Mouse (Mus musculus): ENCODE data around the gene Rps6ka6. TPM values are rescaled to one million over a fixed set of nuclear protein-coding genes. Genes with fewer than 3 reads are reported as not detected.

Gene Rps6ka6
- polyA plus RNA-seq (2012; rRNA removed) = 0.53 and 0.95 TPM in 2 replicates

GRCm38 (mm10) chrX:111537859-111538258 is at the start of gene Rps6ka6:
TSS of gene Rps6ka6 (minus strand) at chrX:111537959.
- H3K4me3 ChIP-seq (ENCODE audit: insufficient read depth, low read depth, low read length) = no peak within 1 kb of the TSS
- H3K36me3 ChIP-seq (ENCODE audit: control insufficient read depth, insufficient read depth, low read length) = no peaks in the 10 kb centered on the region
- WGBS = 52% methylated on average over 10 of the region's 10 CpGs
- no peaks in the 10 kb centered on the region for H3K27me3 ChIP-seq (replicated peaks; ENCODE audit: control insufficient read depth, insufficient read depth, low read length)
- no peaks in the 10 kb centered on the region for H3K4me1 ChIP-seq (ENCODE audit: control insufficient read depth, insufficient read depth, low read length)
- no peak for DNase-seq
- H3K27ac ChIP-seq (ENCODE audit: insufficient read depth, low read depth, low read length) = no peak within 1 kb of the TSS
- TF ChIP-seq POLR2A (IDR thresholded peaks at IDR 0.05; ENCODE audit: low read depth, low read length) (no peak), CTCF (conservative IDR thresholded peaks at IDR 0.05; ENCODE audit: insufficient read depth, insufficient read length, low read depth, low read length) (no peak)

GRCm38 (mm10) chrX:111577044-111577443 is 39.3 kb upstream of the Rps6ka6 start:
- TF ChIP-seq POLR2A (IDR thresholded peaks at IDR 0.05; ENCODE audit: low read depth, low read length) (no peak), CTCF (conservative IDR thresholded peaks at IDR 0.05; ENCODE audit: insufficient read depth, insufficient read length, low read depth, low read length) (no peak)
- DNase-seq = no peak

GRCm38 (mm10) chrX:111518206-111518605 is 19.6 kb downstream of the Rps6ka6 start:
- H3K4me3 ChIP-seq (ENCODE audit: insufficient read depth, low read depth, low read length) = no peak overlapping the region
- TF ChIP-seq POLR2A (IDR thresholded peaks at IDR 0.05; ENCODE audit: low read depth, low read length) (no peak), CTCF (conservative IDR thresholded peaks at IDR 0.05; ENCODE audit: insufficient read depth, insufficient read length, low read depth, low read length) (no peak)
- no peaks in the 10 kb centered on the region for H3K36me3 ChIP-seq (ENCODE audit: control insufficient read depth, insufficient read depth, low read length)
- no peaks in the 10 kb centered on the region for H3K4me1 ChIP-seq (ENCODE audit: control insufficient read depth, insufficient read depth, low read length)
- no peak overlapping the region for H3K27ac ChIP-seq (ENCODE audit: insufficient read depth, low read depth, low read length)
- no peaks in the 10 kb centered on the region for H3K27me3 ChIP-seq (replicated peaks; ENCODE audit: control insufficient read depth, insufficient read depth, low read length)
- no peak for DNase-seq
- whole genome bisulfite sequencing = 84% methylated on average over 1 of the region's 1 CpGs

More at GRCm38 (mm10) chrX:111577044-111577443, 39.3 kb upstream of the Rps6ka6 start:
- Histone ChIP-seq H3K36me3 (ENCODE audit: control insufficient read depth, insufficient read depth, low read length) (no peaks in the 10 kb centered on the region), H3K4me1 (ENCODE audit: control insufficient read depth, insufficient read depth, low read length) (no peaks in the 10 kb centered on the region), H3K4me3 (ENCODE audit: insufficient read depth, low read depth, low read length) (no peak overlapping the region), H3K27ac (ENCODE audit: insufficient read depth, low read depth, low read length) (no peak overlapping the region), H3K27me3 (replicated peaks; ENCODE audit: control insufficient read depth, insufficient read depth, low read length) (no peaks in the 10 kb centered on the region)
- WGBS = 93% methylated on average over 2 of the region's 2 CpGs

GRCm38 (mm10) chrX:111463565-111464093 is 74.1 kb downstream of the Rps6ka6 start:
- Histone ChIP-seq H3K27ac (ENCODE audit: insufficient read depth, low read depth, low read length) (no peak overlapping the region), H3K36me3 (ENCODE audit: control insufficient read depth, insufficient read depth, low read length) (no peaks in the 10 kb centered on the region), H3K4me1 (ENCODE audit: control insufficient read depth, insufficient read depth, low read length) (no peaks in the 10 kb centered on the region), H3K27me3 (replicated peaks; ENCODE audit: control insufficient read depth, insufficient read depth, low read length) (no peaks in the 10 kb centered on the region), H3K4me3 (ENCODE audit: insufficient read depth, low read depth, low read length) (peak overlapping the region; percentile 69)
- 3% methylated on average over 12 of the region's 12 CpGs for WGBS
- DNase-seq = no peak
- TF ChIP-seq CTCF (conservative IDR thresholded peaks at IDR 0.05; ENCODE audit: insufficient read depth, insufficient read length, low read depth, low read length) (no peak), POLR2A (IDR thresholded peaks at IDR 0.05; ENCODE audit: low read depth, low read length) (no peak)

GRCm38 (mm10) chrX:111462833-111463564 is 74.8 kb downstream of the Rps6ka6 start:
- no peaks in the 10 kb centered on the region for H3K4me1 ChIP-seq (ENCODE audit: control insufficient read depth, insufficient read depth, low read length)
- DNase-seq = peak; percentile 58
- H3K4me3 ChIP-seq (ENCODE audit: insufficient read depth, low read depth, low read length) = peak overlapping the region; percentile 69
- no peak for TF ChIP-seq CTCF (conservative IDR thresholded peaks at IDR 0.05; ENCODE audit: insufficient read depth, insufficient read length, low read depth, low read length)
- TF ChIP-seq POLR2A (IDR thresholded peaks at IDR 0.05; ENCODE audit: low read depth, low read length) = no peak
- no peaks in the 10 kb centered on the region for H3K36me3 ChIP-seq (ENCODE audit: control insufficient read depth, insufficient read depth, low read length)
- no peaks in the 10 kb centered on the region for H3K27me3 ChIP-seq (replicated peaks; ENCODE audit: control insufficient read depth, insufficient read depth, low read length)
- WGBS = under 1% methylated on average over 52 of the region's 72 CpGs
- H3K27ac ChIP-seq (ENCODE audit: insufficient read depth, low read depth, low read length) = no peak overlapping the region

- no peak overlapping the region for H3K27ac ChIP-seq (ENCODE audit: insufficient read depth, low read depth, low read length)
- 1% methylated on average over 21 of the region's 21 CpGs for WGBS
- no peaks in the 10 kb centered on the region for H3K4me1 ChIP-seq (ENCODE audit: control insufficient read depth, insufficient read depth, low read length)
- no peak for DNase-seq
- H3K27me3 ChIP-seq (replicated peaks; ENCODE audit: control insufficient read depth, insufficient read depth, low read length) = no peaks in the 10 kb centered on the region
- no peaks in the 10 kb centered on the region for H3K36me3 ChIP-seq (ENCODE audit: control insufficient read depth, insufficient read depth, low read length)
- H3K4me3 ChIP-seq (ENCODE audit: insufficient read depth, low read depth, low read length) = peak overlapping the region; percentile 69
- TF ChIP-seq POLR2A (IDR thresholded peaks at IDR 0.05; ENCODE audit: low read depth, low read length) (no peak), CTCF (conservative IDR thresholded peaks at IDR 0.05; ENCODE audit: insufficient read depth, insufficient read length, low read depth, low read length) (no peak)
Measured at GRCm38 (mm10) chrX:111462495-111462832, 75.3 kb downstream of the Rps6ka6 start.

- peak; percentile 0 for DNase-seq
- H3K4me1 ChIP-seq (ENCODE audit: control insufficient read depth, insufficient read depth, low read length) = no peaks in the 10 kb centered on the region
- no peaks in the 10 kb centered on the region for H3K27me3 ChIP-seq (replicated peaks; ENCODE audit: control insufficient read depth, insufficient read depth, low read length)
- H3K4me3 ChIP-seq (ENCODE audit: insufficient read depth, low read depth, low read length) = peak overlapping the region; percentile 69; the same call in 1 of the 2 replicates
- 8% methylated on average over 8 of the region's 8 CpGs for WGBS
- TF ChIP-seq POLR2A (IDR thresholded peaks at IDR 0.05; ENCODE audit: low read depth, low read length) (no peak), CTCF (conservative IDR thresholded peaks at IDR 0.05; ENCODE audit: insufficient read depth, insufficient read length, low read depth, low read length) (no peak)
- H3K27ac ChIP-seq (ENCODE audit: insufficient read depth, low read depth, low read length) = no peak overlapping the region
- no peaks in the 10 kb centered on the region for H3K36me3 ChIP-seq (ENCODE audit: control insufficient read depth, insufficient read depth, low read length)
Measured at GRCm38 (mm10) chrX:111462092-111462491, 75.7 kb downstream of the Rps6ka6 start.
